Mouse (Mus musculus) embryonic facial prominence, embryonic 14.5 days (tissue): ENCODE data around the gene Dsp. TPM values are rescaled to one million over a fixed set of nuclear protein-coding genes. Genes with fewer than 3 reads are reported as not detected.

Source experiments
- ATAC-seq: fragments of 200-750 bp; cut with Nextera tagmentation; 2 replicates; pipeline ENCODE4 v1.8.0; 2017; ENCODE audit warnings: low read depth, moderate number of reproducible peaks, moderate TSS enrichment
- DNase-seq: peaks from one replicate; pipeline ENCODE4 v3.0.0-alpha.2; 2015; ENCODE audit warnings: low spot score
- H3K27ac ChIP-seq: fragments of 300-500 bp; sonication (generic); replicated peaks from 2 replicates; pipeline ENCODE4 v1.5.1; 2014; ENCODE audit warnings: low read depth, mild to moderate bottlenecking, low read length, moderate library complexity
- H3K27me3 ChIP-seq: fragments of 300-500 bp; sonication (generic); replicated peaks from 2 replicates; pipeline ENCODE4 v1.6.1; 2014; ENCODE audit warnings: low read length; ENCODE audit not compliant: control insufficient read depth, insufficient read depth
- H3K36me3 ChIP-seq: fragments of 300-500 bp; sonication (generic); 2 replicates; pipeline ENCODE4 v1.6.1; 2014; ENCODE audit warnings: low read length, mixed read lengths; ENCODE audit not compliant: control insufficient read depth, insufficient read depth
- H3K4me1 ChIP-seq: fragments of 300-500 bp; sonication (generic); 2 replicates; pipeline ENCODE4 v1.6.1; 2014; ENCODE audit warnings: antibody characterized with exemption, low read length; ENCODE audit not compliant: control insufficient read depth, insufficient read depth
- H3K4me2 ChIP-seq: fragments of 300-500 bp; sonication (generic); 2 replicates; pipeline ENCODE4 v1.6.1; 2014; ENCODE audit warnings: low read depth, mild to moderate bottlenecking, low read length, moderate library complexity, mixed read lengths
- H3K4me3 ChIP-seq: fragments of 300-500 bp; sonication (generic); 2 replicates; pipeline ENCODE4 v1.5.1; 2014; ENCODE audit warnings: low read depth, mild to moderate bottlenecking, low read length
- H3K9ac ChIP-seq: fragments of 300-500 bp; sonication (generic); 2 replicates; pipeline ENCODE4 v1.6.1; 2014; ENCODE audit warnings: low read depth, mild to moderate bottlenecking, low read length, moderate library complexity, mixed read lengths
- H3K9me3 ChIP-seq: fragments of 300-500 bp; sonication (generic); 2 replicates; pipeline ENCODE4 v1.6.1; 2016; ENCODE audit warnings: low read length; ENCODE audit not compliant: control insufficient read depth
- WGBS: fragments of 180-500 bp; shearing (Covaris S2); extraction: QIAGEN DNeasy Blood & Tissue Kit; methylation state at CpG from one replicate; pipeline ENCODE4 v1.1.7; 2014; 5-methylcytosine and 5-hydroxymethylcytosine counted together
- polyA plus RNA-seq: library from polyadenylated mRNA; unstranded; fragments of >200 nt; fragmentation: Nextera tagmentation; extraction: Ambion mirVana; gene quantifications from 2 replicates; pipeline ENCODE4 v1.2.1, GENCODE M21; 2014

Dsp gene
- polyA plus RNA-seq, 1 experiment from 2014 or later = 32.9 TPM

DNA sequence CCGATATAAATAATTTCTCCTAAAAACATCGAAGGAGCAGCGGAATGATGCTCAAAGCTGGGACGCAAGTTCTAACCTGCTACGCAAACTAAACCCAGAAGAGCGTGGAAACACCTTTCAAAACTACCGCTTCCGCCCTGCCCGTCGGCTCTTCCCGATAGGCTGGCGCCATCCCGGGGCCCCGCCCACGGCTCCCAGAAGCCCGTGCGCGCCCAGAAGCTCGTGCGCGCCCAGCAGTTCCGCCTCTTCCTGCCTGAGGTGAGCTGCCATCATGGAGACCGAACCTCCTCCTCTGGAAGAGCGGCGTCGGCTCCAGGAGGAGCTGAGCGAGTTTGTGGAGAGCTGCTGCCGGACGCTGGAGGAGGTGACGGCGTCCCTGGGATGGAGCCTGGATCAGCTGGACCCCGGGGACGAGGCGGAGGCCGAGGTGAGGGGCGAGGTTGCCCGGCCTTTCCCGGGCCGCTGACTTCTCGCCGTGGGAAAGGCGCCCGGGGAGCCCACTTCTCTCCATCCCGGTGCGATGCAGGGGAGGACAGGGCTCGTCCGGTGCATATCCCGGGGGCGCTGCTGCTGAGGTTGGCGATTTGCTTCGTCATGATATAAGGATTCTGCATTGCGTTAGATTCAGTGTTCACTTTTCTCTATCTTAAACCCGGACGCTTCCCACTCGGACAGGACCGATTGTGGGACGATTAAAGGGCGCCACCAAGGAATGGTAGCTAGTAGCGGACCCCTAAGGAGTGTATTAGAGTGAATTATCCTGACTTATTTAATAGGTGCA lies 53.8 kb downstream of the Dsp start, which contains the start of gene Snrnp48:
Gene Snrnp48 (plus strand): TSS at position 237 of the 781 bp plus-strand sequence.
- peak within 1 kb of the TSS; percentile 88 for H3K27ac ChIP-seq
- no peaks in the 10 kb centered on the region for H3K27me3 ChIP-seq
- H3K4me3 ChIP-seq = peak within 1 kb of the TSS; percentile 84
- H3K4me2 ChIP-seq = peak within 1 kb of the TSS; percentile 62
- ATAC-seq (peak; percentile 98), DNase-seq (peak; percentile 97)
- under 1% methylated on average over 44 of the region's 59 CpGs for WGBS
- H3K9me3 ChIP-seq = no peaks in the 10 kb centered on the region
- H3K4me1 ChIP-seq = peaks cover 4% of the 10 kb centered on the region; the same call in 1 of the 2 replicates
- H3K36me3 ChIP-seq = no peaks in the 10 kb centered on the region; the same call in 1 of the 2 replicates
- peak within 1 kb of the TSS; percentile 89 for H3K9ac ChIP-seq

DNA sequence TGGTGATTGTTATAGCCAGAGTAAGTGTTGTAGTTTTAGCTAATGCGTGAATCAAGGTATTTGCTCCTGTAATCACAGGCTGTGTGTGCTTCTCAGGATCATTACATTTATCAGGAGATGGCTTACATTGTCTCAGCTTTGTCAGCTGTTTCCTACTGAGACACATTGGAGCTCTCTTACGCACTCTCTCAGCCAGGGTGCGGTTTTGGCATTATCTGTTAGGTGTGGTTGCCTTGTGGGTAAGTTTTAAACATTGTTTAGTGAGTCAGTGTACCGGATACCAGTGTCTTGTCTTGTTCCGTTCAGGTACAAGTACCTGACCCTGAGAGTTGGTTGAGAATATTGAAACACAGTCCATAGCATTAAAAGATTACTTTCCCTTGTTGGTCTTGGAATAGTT lies 60.0 kb downstream of the Dsp start:
- Histone ChIP-seq H3K4me3 (no peak overlapping the region), H3K27me3 (no peaks in the 10 kb centered on the region), H3K4me1 (no peaks in the 10 kb centered on the region), H3K36me3 (peaks cover 55% of the 10 kb centered on the region), H3K27ac (no peak overlapping the region), H3K4me2 (no peak overlapping the region), H3K9me3 (no peaks in the 10 kb centered on the region), H3K9ac (no peak overlapping the region)
- WGBS = 96% methylated on average over 5 of the region's 5 CpGs
- DNase-seq = no peak
- ATAC-seq = no peak

DNA sequence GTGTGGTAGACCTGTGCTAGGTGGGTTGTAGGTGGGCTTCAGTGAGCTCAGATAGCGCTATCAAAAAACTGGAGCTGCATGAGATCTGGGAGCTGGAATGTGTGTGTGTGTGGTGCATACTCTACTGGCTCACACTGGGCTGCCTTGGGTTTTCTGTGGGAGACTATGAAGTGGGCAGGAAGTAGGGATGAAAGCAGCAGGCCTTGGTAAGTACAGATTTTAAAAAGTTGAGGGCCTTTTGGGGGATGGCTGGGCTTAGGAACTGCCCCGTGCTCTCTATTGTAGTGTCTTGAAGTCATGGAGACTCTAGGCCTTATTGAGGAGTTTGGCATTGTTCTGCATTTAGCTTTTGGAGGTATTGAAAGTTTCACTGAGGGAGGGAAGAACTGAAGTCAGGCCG lies 67.6 kb downstream of the Dsp start:
- Histone ChIP-seq H3K9ac (no peak overlapping the region), H3K27ac (no peak overlapping the region), H3K36me3 (peaks cover 89% of the 10 kb centered on the region), H3K27me3 (no peaks in the 10 kb centered on the region), H3K4me3 (no peak overlapping the region), H3K4me2 (no peak overlapping the region), H3K4me1 (no peaks in the 10 kb centered on the region), H3K9me3 (no peaks in the 10 kb centered on the region)
- DNase-seq (no peak), ATAC-seq (no peak)
- 98% methylated on average over 3 of the region's 3 CpGs for WGBS

DNA sequence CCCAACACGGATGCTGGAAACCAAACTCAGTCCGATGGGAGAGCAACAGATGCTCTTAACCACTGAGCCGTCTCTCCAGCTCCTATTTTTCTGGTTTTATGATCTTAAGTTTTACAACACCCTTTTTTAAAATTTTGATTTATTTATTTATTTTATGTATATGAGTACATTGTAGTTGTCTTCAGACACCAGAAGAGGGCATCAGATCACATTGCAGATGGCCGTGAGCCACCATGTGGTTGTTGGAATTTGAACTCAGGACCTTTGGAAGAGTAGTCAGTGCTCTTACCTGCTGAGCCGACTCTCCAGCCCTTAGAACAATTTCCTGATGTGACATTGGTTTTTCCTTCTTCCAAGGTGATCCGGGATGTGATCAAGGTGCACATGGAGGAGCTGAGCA lies 69.2 kb downstream of the Dsp start:
- Histone ChIP-seq H3K36me3 (peaks cover 93% of the 10 kb centered on the region), H3K27me3 (no peaks in the 10 kb centered on the region), H3K4me2 (no peak overlapping the region), H3K9me3 (no peaks in the 10 kb centered on the region), H3K27ac (no peak overlapping the region), H3K4me3 (no peak overlapping the region), H3K4me1 (no peaks in the 10 kb centered on the region), H3K9ac (no peak overlapping the region)
- 90% methylated on average over 6 of the region's 6 CpGs for WGBS
- ATAC-seq (no peak), DNase-seq (no peak)

DNA sequence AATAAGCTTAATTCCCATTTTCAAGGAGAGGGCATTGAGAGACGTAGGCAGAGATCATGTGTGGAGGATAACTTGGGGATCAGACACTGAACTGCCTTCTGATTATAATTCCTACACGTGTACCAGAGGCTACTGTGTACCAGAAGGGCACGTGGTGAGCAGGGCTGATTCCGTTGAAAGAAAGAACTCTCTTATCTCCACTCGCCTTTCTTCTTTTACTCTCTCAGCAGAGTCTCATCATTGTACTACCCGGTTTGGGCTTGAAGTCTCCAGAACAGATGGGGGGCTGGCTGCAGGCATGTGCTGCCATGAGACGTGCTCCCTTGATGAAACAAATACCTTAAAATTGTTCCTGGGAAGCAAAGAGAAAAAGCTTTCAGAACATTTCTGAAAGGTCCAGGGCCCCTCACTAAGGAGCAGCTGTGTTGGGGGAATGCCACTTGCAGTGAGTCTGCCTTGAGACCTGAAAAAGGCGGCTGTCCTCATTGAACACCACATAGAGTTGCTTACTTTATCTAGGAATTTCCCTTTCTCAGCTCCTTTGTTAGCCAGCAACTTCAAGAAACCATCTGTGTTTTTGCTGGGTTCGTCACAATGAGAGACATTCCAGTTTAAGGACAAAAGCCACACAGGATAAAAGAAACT lies 79.2 kb downstream of the Dsp start:
- H3K4me1 ChIP-seq = no peaks in the 10 kb centered on the region
- no peak for ATAC-seq
- WGBS = 79% methylated on average over 9 of the region's 9 CpGs

DNA sequence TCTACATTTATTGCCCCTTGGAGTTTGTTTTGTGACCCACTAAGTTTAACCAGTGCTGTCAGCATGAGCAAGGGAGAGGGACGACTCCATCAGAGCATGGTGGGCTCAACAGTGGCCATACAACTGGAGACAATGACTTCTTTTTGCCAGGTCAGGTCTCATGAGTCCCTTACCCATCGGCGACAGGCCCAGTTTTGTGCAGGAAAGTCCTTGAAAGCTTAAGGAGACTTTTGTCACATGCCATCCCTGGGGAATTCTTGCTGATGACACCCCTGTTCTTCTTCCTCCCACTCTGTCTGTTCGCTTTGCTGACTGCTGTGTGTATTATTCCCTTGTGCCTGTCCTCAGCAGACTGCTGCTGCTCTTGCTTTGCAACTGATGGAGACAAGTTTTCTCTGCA lies 81.3 kb downstream of the Dsp start:
- DNase-seq (no peak), ATAC-seq (no peak)
- H3K27me3 ChIP-seq = no peaks in the 10 kb centered on the region
- H3K4me3 ChIP-seq = no peak overlapping the region
- H3K36me3 ChIP-seq = peaks cover 18% of the 10 kb centered on the region
- no peaks in the 10 kb centered on the region for H3K4me1 ChIP-seq
- WGBS = 74% methylated on average over 4 of the region's 4 CpGs
- H3K9ac ChIP-seq = no peak overlapping the region
- H3K9me3 ChIP-seq = no peaks in the 10 kb centered on the region
- no peak overlapping the region for H3K27ac ChIP-seq
- H3K4me2 ChIP-seq = no peak overlapping the region

More for the DNA sequence above, 79.2 kb downstream of the Dsp start:
- no peak overlapping the region for H3K27ac ChIP-seq
- H3K27me3 ChIP-seq = no peaks in the 10 kb centered on the region
- no peak overlapping the region for H3K4me2 ChIP-seq
- H3K36me3 ChIP-seq = peaks cover 30% of the 10 kb centered on the region
- H3K4me3 ChIP-seq = no peak overlapping the region
- no peak overlapping the region for H3K9ac ChIP-seq
- no peaks in the 10 kb centered on the region for H3K9me3 ChIP-seq
- DNase-seq = no peak

DNA sequence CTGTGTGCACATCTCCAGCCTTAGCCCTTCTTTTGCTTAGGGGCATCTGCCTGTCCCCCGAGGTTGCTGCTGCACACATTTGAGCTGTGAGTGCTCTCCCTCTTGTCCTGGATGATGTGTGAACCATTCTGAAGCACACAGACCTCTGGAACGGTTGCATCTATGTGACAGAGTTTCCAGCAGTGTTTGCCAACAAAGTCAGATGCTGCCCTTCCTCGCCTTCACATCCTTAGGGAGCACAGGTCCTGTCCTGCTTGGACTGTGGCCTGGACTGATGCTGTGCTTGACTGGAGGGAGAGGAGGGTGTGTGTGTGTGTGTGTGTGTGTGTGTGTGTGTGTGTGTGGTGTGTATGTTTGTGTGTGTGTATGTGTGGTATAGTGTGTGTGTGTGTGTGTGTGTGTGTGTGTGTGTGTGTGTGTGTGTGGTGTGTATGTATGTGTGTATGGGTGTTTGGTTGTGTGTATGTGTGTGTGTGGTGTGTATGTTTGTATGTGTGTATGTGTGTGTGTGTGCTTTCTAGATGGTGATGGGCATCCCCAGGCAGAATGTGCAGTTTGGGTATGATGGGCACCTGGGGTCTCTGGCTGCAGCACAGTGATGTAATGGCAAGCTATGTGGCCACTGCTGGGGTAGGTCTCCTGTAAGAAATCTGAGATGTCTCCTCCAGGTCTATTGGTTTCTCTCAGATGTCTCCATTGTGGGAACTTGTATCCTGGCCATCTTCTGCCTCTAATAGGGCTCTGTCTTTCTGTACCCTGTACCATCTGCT lies 81.9 kb downstream of the Dsp start:
- ATAC-seq (no peak), DNase-seq (no peak)
- no peaks in the 10 kb centered on the region for H3K4me1 ChIP-seq
- 75% methylated on average over 3 of the region's 3 CpGs for WGBS
- H3K36me3 ChIP-seq = peaks cover 11% of the 10 kb centered on the region
- no peaks in the 10 kb centered on the region for H3K27me3 ChIP-seq
- no peak overlapping the region for H3K27ac ChIP-seq
- H3K9ac ChIP-seq = no peak overlapping the region
- no peak overlapping the region for H3K4me3 ChIP-seq
- no peaks in the 10 kb centered on the region for H3K9me3 ChIP-seq
- no peak overlapping the region for H3K4me2 ChIP-seq

DNA sequence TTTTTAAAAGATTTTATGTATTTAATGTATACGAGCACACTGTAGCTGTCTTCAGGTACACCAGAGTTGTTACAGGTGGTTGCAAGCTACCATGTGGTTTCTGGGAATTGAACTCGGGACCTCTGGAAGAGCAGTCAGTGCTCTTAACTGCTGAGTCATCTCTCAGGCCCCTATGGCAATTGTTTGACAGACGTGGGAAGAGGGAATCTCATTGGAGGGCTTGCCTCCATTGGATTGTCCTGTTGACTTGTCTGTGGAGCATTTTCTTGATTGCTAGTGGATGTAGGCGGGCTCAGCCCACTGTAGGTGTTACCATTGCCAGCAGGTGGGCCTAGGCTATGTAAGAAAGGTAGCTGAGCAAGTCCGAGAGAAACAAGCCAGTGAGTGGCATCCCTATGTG lies 83.6 kb downstream of the Dsp start:
- Histone ChIP-seq H3K9ac (no peak overlapping the region), H3K4me2 (no peak overlapping the region), H3K27me3 (no peaks in the 10 kb centered on the region), H3K36me3 (no peaks in the 10 kb centered on the region), H3K4me3 (no peak overlapping the region), H3K4me1 (no peaks in the 10 kb centered on the region), H3K9me3 (no peaks in the 10 kb centered on the region), H3K27ac (no peak overlapping the region)
- no peak for ATAC-seq
- no peak for DNase-seq
- WGBS = 79% methylated on average over 5 of the region's 5 CpGs
